Mouse (Mus musculus): ENCODE measurements around the gene Ndrg2. TPM values are rescaled to one million over a fixed set of nuclear protein-coding genes. Genes with fewer than 3 reads are reported as not detected.

Gene Ndrg2
- polyA plus RNA-seq (2015; fragmentation: Nextera tagmentation; extraction: Ambion mirVana), result 674 and 708 TPM in 2 replicates

DNA sequence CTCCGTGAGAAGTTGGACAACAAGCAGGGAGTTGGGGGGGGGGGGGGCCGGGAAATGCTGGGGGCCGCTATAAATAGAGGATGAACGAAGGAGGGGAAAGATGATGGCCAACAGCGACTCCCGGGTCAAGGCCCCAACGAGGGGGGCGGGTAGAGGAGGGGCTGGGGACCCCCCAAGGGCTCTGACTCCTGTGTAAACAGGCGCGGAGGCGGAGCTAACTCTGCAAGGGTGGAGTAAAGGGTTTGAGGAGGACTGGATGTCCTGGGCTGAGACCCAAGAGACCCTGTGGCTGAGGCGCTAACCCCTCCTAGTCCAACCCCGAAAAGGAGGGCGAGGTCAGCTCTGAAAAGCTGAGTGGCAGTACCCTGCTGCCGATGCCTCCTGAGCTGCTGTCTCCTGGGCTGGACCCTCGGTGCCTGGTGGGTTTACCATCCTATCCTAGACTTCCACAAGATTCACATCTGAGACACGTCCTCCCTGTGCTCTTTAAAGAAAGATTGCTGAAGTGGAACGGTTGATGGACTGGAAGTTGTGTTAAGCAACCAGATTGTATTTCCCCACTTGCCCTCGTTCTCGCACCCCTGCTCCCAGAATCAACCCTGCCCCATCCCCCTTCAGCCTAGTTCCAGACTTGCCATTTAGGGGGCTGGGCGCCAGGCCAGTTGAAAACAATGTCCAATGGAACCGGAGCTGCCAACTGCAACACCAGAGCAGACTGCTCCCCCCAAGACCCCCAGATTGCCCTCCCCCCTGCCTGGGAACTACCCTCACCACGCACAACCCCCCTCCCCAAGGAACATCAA is at the start of gene Ndrg2:
Gene Ndrg2, minus strand, starts transcription at position 199 of the 803 bp plus-strand sequence.

DNA sequence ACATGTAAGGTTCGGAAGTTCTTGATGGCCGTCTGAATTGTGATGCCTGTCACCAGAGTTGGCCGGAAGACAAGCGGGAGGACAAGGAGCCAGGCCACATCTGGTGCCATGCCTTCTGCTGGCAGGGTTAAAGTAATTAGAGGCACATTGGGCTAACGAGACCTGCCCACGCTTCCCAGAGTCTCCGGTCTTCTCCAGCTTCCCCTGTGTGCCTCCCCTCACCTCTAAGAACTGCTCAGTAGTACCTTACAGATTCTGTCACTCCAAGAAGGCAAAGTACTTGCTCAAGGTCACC is 8.6 kb upstream of the Ndrg2 start, which contains the start of gene Rnase13:
Gene Rnase13, minus strand, starts transcription at position 203 of the 295 bp plus-strand sequence.

DNA sequence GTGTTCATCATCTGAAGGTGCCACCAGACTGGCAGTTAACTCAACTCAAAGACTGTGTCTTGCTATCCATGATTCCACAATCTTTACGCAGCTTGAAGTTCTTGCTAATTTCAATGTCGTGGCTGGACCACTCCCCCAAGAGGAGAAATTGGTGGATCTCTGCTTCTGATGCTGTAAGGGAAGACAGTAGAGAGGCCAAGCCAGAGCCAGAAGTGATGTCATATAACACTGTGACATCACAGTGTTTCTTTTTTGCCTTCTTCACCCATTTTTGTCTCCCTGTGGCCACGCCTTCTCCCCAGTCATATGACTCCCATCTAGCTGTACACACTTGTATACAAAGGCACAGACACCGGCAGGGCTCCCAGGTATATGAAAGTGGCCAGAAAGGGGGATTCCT is 4.2 kb upstream of the Ndrg2 start, which contains the start of gene Tppp2:
Gene Tppp2, plus strand, starts transcription at position 301 of the 400 bp plus-strand sequence.

DNA sequence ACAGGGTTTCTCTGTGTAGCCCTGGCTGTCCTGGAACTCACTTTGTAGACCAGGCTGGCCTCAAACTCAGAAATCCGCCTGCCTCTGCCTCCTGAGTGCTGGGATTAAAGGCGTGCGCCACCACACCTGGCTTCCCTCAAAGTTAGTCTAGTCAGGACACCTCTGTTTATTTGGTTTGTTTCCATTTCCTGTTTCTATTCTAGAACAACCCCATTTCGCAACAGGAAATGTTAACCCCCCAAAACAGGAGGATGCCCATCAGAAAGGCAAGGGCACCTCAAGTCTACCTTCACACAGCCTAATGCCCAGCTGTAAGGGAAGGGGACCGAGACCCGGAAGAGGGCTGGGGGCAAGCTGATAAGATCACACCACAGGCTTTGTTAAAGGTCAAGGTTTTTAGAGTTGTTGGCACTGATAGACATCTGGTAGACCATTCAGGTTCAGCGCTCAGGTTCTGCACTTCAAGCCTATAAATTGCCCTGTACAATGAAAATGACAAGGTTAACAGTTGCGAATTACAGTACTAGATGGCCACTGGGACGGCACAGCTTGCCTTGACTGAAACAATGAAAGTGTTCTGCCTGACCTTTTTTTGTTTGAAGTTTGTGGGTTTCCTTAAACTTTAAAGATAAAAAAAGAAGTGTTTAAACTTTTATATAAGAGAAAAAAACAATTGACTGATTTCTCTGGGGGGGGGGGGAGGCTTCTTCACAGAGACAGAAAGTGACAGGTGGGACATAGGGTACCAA is 21.6 kb downstream of the Ndrg2 start, which contains the start of gene Slc39a2:
Gene Slc39a2, plus strand, starts transcription at position 699 of the 749 bp plus-strand sequence.

DNA sequence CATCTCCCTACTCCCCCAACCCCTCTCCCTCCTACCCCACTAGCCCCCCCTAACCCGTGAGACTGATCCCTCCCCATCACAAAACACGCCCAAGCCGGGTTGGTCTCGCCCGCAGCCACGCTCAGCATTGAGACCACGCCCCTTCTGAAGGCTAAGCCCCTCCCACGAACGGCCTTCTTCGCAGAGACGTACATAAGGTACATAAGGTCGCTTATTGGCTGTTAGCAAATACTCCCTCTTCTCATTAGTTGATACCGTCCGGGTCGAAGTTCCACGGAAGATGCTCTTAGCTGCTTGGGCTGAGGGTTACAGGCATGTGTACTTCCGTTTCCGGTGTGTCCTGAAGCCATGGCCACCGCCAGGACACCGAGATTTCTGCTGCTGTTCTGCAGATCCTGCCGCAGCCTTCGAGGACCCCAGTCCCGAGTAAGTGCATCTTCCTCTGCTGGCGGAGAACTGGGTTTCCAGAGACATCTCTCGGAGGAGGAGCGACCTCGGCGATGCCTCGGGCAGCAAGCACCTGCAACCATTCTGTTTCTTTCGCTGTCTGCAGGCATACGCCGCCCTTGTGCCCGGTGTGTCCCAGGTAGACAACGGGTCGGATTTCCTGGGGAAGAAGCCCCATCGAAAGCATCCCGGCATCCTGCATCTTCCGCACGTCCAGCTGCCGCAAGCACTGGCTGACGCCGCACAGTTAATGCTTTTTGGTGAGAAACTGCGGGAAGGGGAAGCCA is 29.2 kb downstream of the Ndrg2 start, which contains the start of gene Mettl17:
Gene Mettl17, plus strand, starts transcription at position 245 of the 734 bp plus-strand sequence.

Other genes starting within 250 kb of the Ndrg2 start
- not detected in 2 replicates for gene Gm17079, start 218.7 kb downstream of the Ndrg2 start, polyA plus RNA-seq (2015; fragmentation: Nextera tagmentation; extraction: Ambion mirVana)
- not detected in 2 replicates for gene Gm5800, start 197.0 kb downstream of the Ndrg2 start, polyA plus RNA-seq (2015; fragmentation: Nextera tagmentation; extraction: Ambion mirVana)
- not detected in 2 replicates for gene Ang4, start 140.6 kb downstream of the Ndrg2 start, polyA plus RNA-seq (2015; fragmentation: Nextera tagmentation; extraction: Ambion mirVana)
- gene AY358078, start 114.1 kb downstream of the Ndrg2 start, polyA plus RNA-seq (2015; fragmentation: Nextera tagmentation; extraction: Ambion mirVana), result not detected in 2 replicates
- gene Ear6, start 60.5 kb downstream of the Ndrg2 start, polyA plus RNA-seq (2015; fragmentation: Nextera tagmentation; extraction: Ambion mirVana), result not detected in 2 replicates
- 60.3 and 70.4 TPM in 2 replicates for gene Mettl17, start 29.3 kb downstream of the Ndrg2 start, polyA plus RNA-seq (2015; fragmentation: Nextera tagmentation; extraction: Ambion mirVana)
- gene Slc39a2, start 21.3 kb downstream of the Ndrg2 start, polyA plus RNA-seq (2015; fragmentation: Nextera tagmentation; extraction: Ambion mirVana), result 0.72 and 1.4 TPM in 2 replicates
- not detected in 2 replicates for gene Tppp2, start 4.3 kb upstream of the Ndrg2 start, polyA plus RNA-seq (2015; fragmentation: Nextera tagmentation; extraction: Ambion mirVana)
- gene Rnase13, start 8.6 kb upstream of the Ndrg2 start, polyA plus RNA-seq (2015; fragmentation: Nextera tagmentation; extraction: Ambion mirVana), result not detected in 2 replicates
- gene Arhgef40, start 70.6 kb upstream of the Ndrg2 start, polyA plus RNA-seq (2015; fragmentation: Nextera tagmentation; extraction: Ambion mirVana), result 65.4 and 73.4 TPM in 2 replicates
- 0.19 and 0.55 TPM in 2 replicates for gene Tmem253, start 101.5 kb upstream of the Ndrg2 start, polyA plus RNA-seq (2015; fragmentation: Nextera tagmentation; extraction: Ambion mirVana)
- gene Zfp219, start 106.6 kb upstream of the Ndrg2 start, polyA plus RNA-seq (2015; fragmentation: Nextera tagmentation; extraction: Ambion mirVana), result 22.6 and 23.4 TPM in 2 replicates
- not detected in 2 replicates for gene Olfr221, start 128.3 kb upstream of the Ndrg2 start, polyA plus RNA-seq (2015; fragmentation: Nextera tagmentation; extraction: Ambion mirVana)
- gene Hnrnpc, start 189.9 kb upstream of the Ndrg2 start, polyA plus RNA-seq (2015; fragmentation: Nextera tagmentation; extraction: Ambion mirVana), result 215 and 230 TPM in 2 replicates
- gene Rpgrip1, start 196.5 kb upstream of the Ndrg2 start, polyA plus RNA-seq (2015; fragmentation: Nextera tagmentation; extraction: Ambion mirVana), result 36.4 and 40.0 TPM in 2 replicates